Mouse (Mus musculus): ENCODE data around the gene Tsc22d3.

- TF ChIP-seq POLR2A (IDR thresholded peaks at IDR 0.05; ENCODE audit: borderline replicate concordance, extremely low read depth, insufficient read depth, insufficient read length, poor library complexity, severe bottlenecking), result no peak
- no peak for TF ChIP-seq CTCF (IDR thresholded peaks at IDR 0.05; ENCODE audit: borderline replicate concordance, extremely low read depth, insufficient read depth, insufficient read length)
These were observed 42.1 kb downstream of the Tsc22d3 start for GRCm38 (mm10) chrX:140558176-140558844.
